Mouse (Mus musculus): Measurements from ENCODE around the gene Rap1gap2. TPM values are rescaled to one million over a fixed set of nuclear protein-coding genes. Genes with fewer than 3 reads are reported as not detected.

Rap1gap2 gene
- total RNA-seq (2021), result 100 to 1,000 TPM; 175 to 205 TPM

- DNase-seq (ENCODE audit: low spot score in 2 of 2), result peak in 1 of 2 experiments; percentile 24
- intact Hi-C loops (cut with DNase I), result no loop called here
Measured at GRCm38 (mm10) chr11:74610545-74611176, at the start of gene Rap1gap2. TSS of gene Rap1gap2 (minus strand) at chr11:74610915.

GRCm38 (mm10) chr11:74660336-74660735 lies 49.6 kb upstream of the Rap1gap2 start:
- DNase-seq (ENCODE audit: low spot score in 2 of 2), result no peak
- intact Hi-C loops (cut with DNase I), result no loop called here

GRCm38 (mm10) chr11:74655941-74656340 lies 45.2 kb upstream of the Rap1gap2 start:
- DNase-seq (ENCODE audit: low spot score in 2 of 2), result no peak
- intact Hi-C loops (cut with DNase I), result no loop called here

GRCm38 (mm10) chr11:74653385-74653784 lies 42.7 kb upstream of the Rap1gap2 start:
- intact Hi-C loops (cut with DNase I), result no loop called here
- no peak for DNase-seq (ENCODE audit: low spot score in 2 of 2)

GRCm38 (mm10) chr11:74652791-74653191 lies 42.1 kb upstream of the Rap1gap2 start:
- peak in 1 of 2 experiments; percentile 37 for DNase-seq (ENCODE audit: low spot score in 2 of 2)
- intact Hi-C loops (cut with DNase I), result no loop called here

GRCm38 (mm10) chr11:74650576-74651100 lies 39.9 kb upstream of the Rap1gap2 start:
- intact Hi-C loops (cut with DNase I), result no loop called here
- no peak for DNase-seq (ENCODE audit: low spot score in 2 of 2)

- DNase-seq (ENCODE audit: low spot score in 2 of 2), result peak; percentile 33 to 34
- intact Hi-C loops (cut with DNase I), result loop anchor here (5.0 kb wide), 2 partner anchors 122 to 182 kb away; partner anchors contain the start of genes Mettl16 and Mnt
Measured at GRCm38 (mm10) chr11:74649647-74650551, 39.2 kb upstream of the Rap1gap2 start.

GRCm38 (mm10) chr11:74649095-74649646 lies 38.5 kb upstream of the Rap1gap2 start, which contains the start of gene Cluh:
TSS of gene Cluh (plus strand) at chr11:74649495.
- intact Hi-C loops (cut with DNase I), result loop anchor here (5.0 kb wide), 2 partner anchors 123 to 183 kb away; partner anchors contain the start of genes Mettl16 and Mnt
- DNase-seq (ENCODE audit: low spot score in 2 of 2), result peak; percentile 96 to 98

GRCm38 (mm10) chr11:74648676-74649075 lies 38.0 kb upstream of the Rap1gap2 start:
- intact Hi-C loops (cut with DNase I), result loop anchor here (5.0 kb wide), 2 partner anchors 124 to 184 kb away; partner anchors contain the start of genes Mettl16 and Mnt
- DNase-seq (ENCODE audit: low spot score in 2 of 2), result no peak

GRCm38 (mm10) chr11:74647966-74648365 lies 37.3 kb upstream of the Rap1gap2 start:
- no peak for DNase-seq (ENCODE audit: low spot score in 2 of 2)
- intact Hi-C loops (cut with DNase I), result loop anchor here (5.0 kb wide), 2 partner anchors 124 to 184 kb away; partner anchors contain the start of genes Mettl16 and Mnt

- intact Hi-C loops (cut with DNase I), result loop anchor here (5.0 kb wide), 2 partner anchors 83 to 198 kb away; partner anchors contain the start of gene Pafah1b1
- DNase-seq (ENCODE audit: low spot score in 2 of 2), result no peak
Measured at GRCm38 (mm10) chr11:74639628-74640027, 28.9 kb upstream of the Rap1gap2 start.

- no peak for DNase-seq (ENCODE audit: low spot score in 2 of 2)
- intact Hi-C loops (cut with DNase I), result loop anchor here (5.0 kb wide), 2 partner anchors 83 to 198 kb away; partner anchors contain the start of gene Pafah1b1
Measured at GRCm38 (mm10) chr11:74638791-74639411, 28.2 kb upstream of the Rap1gap2 start.

- intact Hi-C loops (cut with DNase I), result loop anchor here (5.0 kb wide), 2 partner anchors 84 to 199 kb away; partner anchors contain the start of gene Pafah1b1
- DNase-seq (ENCODE audit: low spot score in 2 of 2), result peak; percentile 76 to 79
Measured at GRCm38 (mm10) chr11:74637971-74638790, 27.5 kb upstream of the Rap1gap2 start.

- intact Hi-C loops (cut with DNase I), result loop anchor here (5.0 kb wide), 2 partner anchors 85 to 200 kb away; partner anchors contain the start of gene Pafah1b1
- no peak for DNase-seq (ENCODE audit: low spot score in 2 of 2)
Measured at GRCm38 (mm10) chr11:74637486-74637885, 26.8 kb upstream of the Rap1gap2 start.

GRCm38 (mm10) chr11:74634490-74635275 lies 24.0 kb upstream of the Rap1gap2 start:
- intact Hi-C loops (cut with DNase I), result loop anchor here (5.0 kb wide), 2 partner anchors 88 to 203 kb away; partner anchors contain the start of gene Pafah1b1
- peak; percentile 71 to 79 for DNase-seq (ENCODE audit: low spot score in 2 of 2)

- no peak for DNase-seq (ENCODE audit: low spot score in 2 of 2)
- intact Hi-C loops (cut with DNase I), result no loop called here
Measured at GRCm38 (mm10) chr11:74631880-74632789, 21.4 kb upstream of the Rap1gap2 start.
